Mouse (Mus musculus): ENCODE measurements around the gene Ppfibp2. TPM values are rescaled to one million over a fixed set of nuclear protein-coding genes. Genes with fewer than 3 reads are reported as not detected.

Ppfibp2 gene
- polyA plus RNA-seq, 1 experiment = 1.6 TPM

- Histone ChIP-seq H3K9me3 (no peaks in the 10 kb centered on the region), H3K27me3 (replicated peaks) (peaks cover 9% of the 10 kb centered on the region), H3K4me3 (replicated peaks) (peak overlapping the region; percentile 6), H3K36me3 (replicated peaks; ENCODE audit: low read length) (no peaks in the 10 kb centered on the region), H3K4me1 (peaks cover 17% of the 10 kb centered on the region)
- TF ChIP-seq FLI1 (IDR thresholded peaks at IDR 0.05; ENCODE audit: low read length) = no peak
- no peak for TF ChIP-seq GATA1 (IDR thresholded peaks at IDR 0.05; ENCODE audit: borderline replicate concordance, low read length)
Measured at GRCm38 (mm10) chr7:107707650-107708049, 112.6 kb downstream of the Ppfibp2 start.

DNA sequence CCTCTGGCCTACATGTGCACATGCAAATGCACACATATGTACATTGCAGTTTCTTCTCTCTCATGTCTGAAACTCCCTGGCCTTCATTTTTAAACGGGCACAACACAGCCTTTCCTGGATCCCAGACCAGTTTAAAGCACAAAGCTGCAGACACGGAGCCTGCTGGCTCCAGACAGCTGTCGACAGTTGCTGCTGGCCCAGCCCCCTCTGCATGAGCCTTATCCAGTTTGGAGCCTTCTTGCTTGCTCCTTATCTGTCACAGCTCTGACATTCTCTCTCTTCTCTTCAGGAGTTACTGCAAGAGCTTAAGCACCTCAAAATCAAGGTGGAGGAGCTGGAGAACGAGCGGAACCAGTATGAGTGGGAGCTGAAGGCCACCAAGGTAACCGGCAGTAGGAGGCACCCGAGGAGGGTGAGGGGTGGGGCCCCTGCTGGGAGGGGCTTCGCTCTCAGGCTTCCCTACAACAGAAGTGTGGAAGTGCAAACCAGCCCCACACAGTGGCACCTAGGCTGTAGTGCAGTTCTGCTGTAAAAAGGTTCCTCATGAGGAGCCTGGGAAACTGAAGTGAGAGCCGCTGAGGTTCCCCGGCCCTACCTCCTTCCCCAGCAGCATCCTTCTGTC is 113.6 kb downstream of the Ppfibp2 start:
- Histone ChIP-seq H3K4me1 (peaks cover 17% of the 10 kb centered on the region), H3K36me3 (replicated peaks; ENCODE audit: low read length) (no peaks in the 10 kb centered on the region), H3K9me3 (no peaks in the 10 kb centered on the region), H3K4me3 (replicated peaks) (peak overlapping the region; percentile 82), H3K27me3 (replicated peaks) (peaks cover 8% of the 10 kb centered on the region)
- TF ChIP-seq GATA1 (IDR thresholded peaks at IDR 0.05; ENCODE audit: borderline replicate concordance, low read length) = no peak
- TF ChIP-seq FLI1 (IDR thresholded peaks at IDR 0.05; ENCODE audit: low read length) = no peak

GRCm38 (mm10) chr7:107712743-107713142 is 117.7 kb downstream of the Ppfibp2 start:
- TF ChIP-seq GATA1 (IDR thresholded peaks at IDR 0.05; ENCODE audit: borderline replicate concordance, low read length) (no peak), FLI1 (IDR thresholded peaks at IDR 0.05; ENCODE audit: low read length) (no peak)
- no peak overlapping the region for H3K4me3 ChIP-seq (replicated peaks)
- H3K9me3 ChIP-seq = no peaks in the 10 kb centered on the region
- no peaks in the 10 kb centered on the region for H3K36me3 ChIP-seq (replicated peaks; ENCODE audit: low read length)
- H3K27me3 ChIP-seq (replicated peaks) = peaks cover 3% of the 10 kb centered on the region
- H3K4me1 ChIP-seq = peaks cover 13% of the 10 kb centered on the region

DNA sequence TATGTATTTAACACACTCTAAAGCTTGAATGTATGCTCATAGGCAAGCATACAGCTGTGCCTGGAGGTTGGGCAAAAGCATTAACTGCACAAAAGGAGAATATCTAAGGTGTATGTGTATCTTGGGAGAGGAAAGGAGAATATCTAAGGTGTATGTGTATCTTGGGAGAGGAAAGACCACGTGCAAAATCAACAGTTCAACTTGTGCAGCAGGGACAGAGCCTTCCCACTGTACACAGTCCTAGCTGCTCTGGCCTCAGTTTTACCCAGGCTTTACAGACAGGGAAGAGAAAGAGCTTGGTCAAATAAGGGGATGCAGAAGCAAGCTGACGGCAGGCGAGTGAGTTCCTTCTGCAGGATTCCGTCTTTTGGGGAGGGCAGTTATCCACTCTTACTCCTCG is 119.1 kb downstream of the Ppfibp2 start:
- Histone ChIP-seq H3K4me1 (no peaks in the 10 kb centered on the region), H3K27me3 (replicated peaks) (peaks cover 3% of the 10 kb centered on the region), H3K4me3 (replicated peaks) (no peak overlapping the region), H3K36me3 (replicated peaks; ENCODE audit: low read length) (no peaks in the 10 kb centered on the region), H3K9me3 (no peaks in the 10 kb centered on the region)
- no peak for TF ChIP-seq FLI1 (IDR thresholded peaks at IDR 0.05; ENCODE audit: low read length)
- no peak for TF ChIP-seq GATA1 (IDR thresholded peaks at IDR 0.05; ENCODE audit: borderline replicate concordance, low read length)

DNA sequence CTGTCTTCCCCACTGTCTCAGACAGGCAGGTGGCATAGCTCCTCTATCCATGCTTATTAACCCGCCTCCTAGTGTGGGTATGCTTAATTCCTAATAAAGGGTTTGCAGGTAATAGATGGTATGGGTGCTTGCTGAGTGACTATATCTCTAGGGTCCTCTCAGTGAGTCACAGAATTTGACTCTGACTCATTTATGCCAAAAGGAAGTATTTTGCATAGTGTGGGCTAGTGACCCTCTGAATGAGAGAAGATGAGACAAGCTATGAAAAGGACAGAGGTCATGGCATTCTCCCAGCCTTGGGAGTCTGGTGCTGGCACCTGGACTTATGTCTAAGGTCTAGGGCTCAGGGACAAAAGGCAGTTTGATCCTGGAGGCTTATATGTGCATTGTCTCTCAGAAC is 125.8 kb downstream of the Ppfibp2 start:
- TF ChIP-seq GATA1 (IDR thresholded peaks at IDR 0.05; ENCODE audit: borderline replicate concordance, low read length) (no peak), FLI1 (IDR thresholded peaks at IDR 0.05; ENCODE audit: low read length) (no peak)
- Histone ChIP-seq H3K27me3 (replicated peaks) (peaks cover 2% of the 10 kb centered on the region), H3K4me3 (replicated peaks) (no peak overlapping the region), H3K4me1 (no peaks in the 10 kb centered on the region), H3K9me3 (no peaks in the 10 kb centered on the region), H3K36me3 (replicated peaks; ENCODE audit: low read length) (no peaks in the 10 kb centered on the region)

GRCm38 (mm10) chr7:107722536-107722935 is 127.5 kb downstream of the Ppfibp2 start:
- peaks cover 2% of the 10 kb centered on the region for H3K27me3 ChIP-seq (replicated peaks)
- no peaks in the 10 kb centered on the region for H3K36me3 ChIP-seq (replicated peaks; ENCODE audit: low read length)
- TF ChIP-seq FLI1 (IDR thresholded peaks at IDR 0.05; ENCODE audit: low read length) (no peak), GATA1 (IDR thresholded peaks at IDR 0.05; ENCODE audit: borderline replicate concordance, low read length) (no peak)
- no peaks in the 10 kb centered on the region for H3K4me1 ChIP-seq
- no peaks in the 10 kb centered on the region for H3K9me3 ChIP-seq
- no peak overlapping the region for H3K4me3 ChIP-seq (replicated peaks)

DNA sequence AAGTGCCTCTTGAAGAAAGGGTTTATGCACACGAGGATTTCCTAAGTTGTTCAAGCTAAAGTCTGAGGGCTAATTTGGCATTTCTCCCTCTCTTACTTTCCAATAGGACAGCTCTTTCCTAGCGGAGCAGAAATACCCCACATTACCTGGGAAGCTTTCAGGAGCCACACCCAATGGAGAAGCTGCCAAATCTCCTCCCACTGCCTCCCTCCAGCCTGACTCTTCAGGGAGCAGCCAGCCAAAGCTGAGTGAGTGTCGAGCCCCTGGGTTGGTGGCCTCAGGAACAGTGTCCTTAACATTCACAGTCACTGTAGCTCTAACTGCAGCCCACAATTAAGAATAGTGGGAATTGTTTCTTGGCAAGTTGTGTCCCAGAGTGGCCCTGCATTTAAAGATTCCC is 132.5 kb downstream of the Ppfibp2 start:
- H3K4me1 ChIP-seq = no peaks in the 10 kb centered on the region
- peaks cover 2% of the 10 kb centered on the region for H3K27me3 ChIP-seq (replicated peaks)
- no peaks in the 10 kb centered on the region for H3K36me3 ChIP-seq (replicated peaks; ENCODE audit: low read length)
- TF ChIP-seq GATA1 (IDR thresholded peaks at IDR 0.05; ENCODE audit: borderline replicate concordance, low read length) (no peak), FLI1 (IDR thresholded peaks at IDR 0.05; ENCODE audit: low read length) (no peak)
- no peaks in the 10 kb centered on the region for H3K9me3 ChIP-seq
- H3K4me3 ChIP-seq (replicated peaks) = no peak overlapping the region

GRCm38 (mm10) chr7:107730587-107730986 is 135.6 kb downstream of the Ppfibp2 start:
- TF ChIP-seq GATA1 (IDR thresholded peaks at IDR 0.05; ENCODE audit: borderline replicate concordance, low read length) = no peak
- Histone ChIP-seq H3K9me3 (no peaks in the 10 kb centered on the region), H3K36me3 (replicated peaks; ENCODE audit: low read length) (no peaks in the 10 kb centered on the region), H3K4me3 (replicated peaks) (no peak overlapping the region), H3K4me1 (no peaks in the 10 kb centered on the region), H3K27me3 (replicated peaks) (no peaks in the 10 kb centered on the region)

DNA sequence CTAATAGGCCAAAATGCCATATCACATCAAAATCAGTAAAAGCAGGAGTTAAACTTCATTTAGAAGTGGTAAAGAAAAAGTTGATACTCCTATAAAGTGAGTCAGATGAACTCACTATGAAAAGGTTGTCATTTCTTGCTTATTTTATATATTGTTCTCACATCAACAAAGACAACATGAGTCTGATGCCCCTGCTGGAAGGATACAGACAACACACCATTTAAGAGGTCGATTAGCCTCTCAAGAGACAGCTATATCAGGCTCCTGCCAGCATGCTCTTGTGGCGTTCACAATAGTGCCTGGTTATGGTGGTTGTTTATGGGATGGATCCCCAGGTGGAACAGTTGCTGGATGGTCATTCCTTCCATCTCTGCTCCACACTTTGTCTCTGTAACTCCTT is 138.2 kb downstream of the Ppfibp2 start:
- TF ChIP-seq GATA1 (IDR thresholded peaks at IDR 0.05; ENCODE audit: borderline replicate concordance, low read length) (no peak), FLI1 (IDR thresholded peaks at IDR 0.05; ENCODE audit: low read length) (no peak)
- no peaks in the 10 kb centered on the region for H3K9me3 ChIP-seq
- H3K4me3 ChIP-seq (replicated peaks) = no peak overlapping the region
- no peaks in the 10 kb centered on the region for H3K36me3 ChIP-seq (replicated peaks; ENCODE audit: low read length)
- no peaks in the 10 kb centered on the region for H3K27me3 ChIP-seq (replicated peaks)
- no peaks in the 10 kb centered on the region for H3K4me1 ChIP-seq

GRCm38 (mm10) chr7:107738726-107739125 is 143.7 kb downstream of the Ppfibp2 start:
- Histone ChIP-seq H3K4me1 (no peaks in the 10 kb centered on the region), H3K4me3 (replicated peaks) (no peak overlapping the region), H3K9me3 (no peaks in the 10 kb centered on the region), H3K27me3 (replicated peaks) (no peaks in the 10 kb centered on the region), H3K36me3 (replicated peaks; ENCODE audit: low read length) (no peaks in the 10 kb centered on the region)
- TF ChIP-seq FLI1 (IDR thresholded peaks at IDR 0.05; ENCODE audit: low read length) (no peak), GATA1 (IDR thresholded peaks at IDR 0.05; ENCODE audit: borderline replicate concordance, low read length) (no peak)
